Mouse (Mus musculus) neural tube, postnatal 0 days (tissue): Measurements from ENCODE around the gene Btla. TPM values are rescaled to one million over a fixed set of nuclear protein-coding genes. Genes with fewer than 3 reads are reported as not detected.

Source experiments
- polyA plus RNA-seq: library from polyadenylated mRNA; unstranded; fragments of >200 nt; fragmentation: Nextera tagmentation; extraction: Ambion mirVana; gene quantifications from 2 replicates; pipeline ENCODE4 v1.2.1, GENCODE M21; 2015

The Btla gene
- polyA plus RNA-seq: 0.13 TPM in 1 of 2 replicates, not detected in the other

GRCm38 (mm10) chr16:45223648-45224388 is at the start of gene Btla:
TSS of gene Btla (plus strand) at chr16:45224315.

Other genes starting within 250 kb of the Btla start
- gene Ccdc80, start 130.9 kb upstream of the Btla start, polyA plus RNA-seq: 20.6 and 22.4 TPM in 2 replicates
- 29.2 and 33.1 TPM in 2 replicates for gene Slc35a5, start 65.6 kb upstream of the Btla start, polyA plus RNA-seq
- 59.4 and 62.3 TPM in 2 replicates for gene Atg3, start 65.5 kb upstream of the Btla start, polyA plus RNA-seq
- 360 and 367 TPM in 2 replicates for gene Cd200, start 184.7 kb downstream of the Btla start, polyA plus RNA-seq